Mouse (Mus musculus): ENCODE measurements around the gene Tbrg1. TPM values are rescaled to one million over a fixed set of nuclear protein-coding genes. Genes with fewer than 3 reads are reported as not detected.

Gene Tbrg1
- polyA plus RNA-seq, 1 experiment: 52.0 TPM

GRCm38 (mm10) chr9:37629941-37630340 lies 27.2 kb downstream of the Tbrg1 start:
- no peak for DNase-seq (ENCODE audit: low read depth)
- no peak for TF ChIP-seq CTCF (IDR thresholded peaks at IDR 0.05; ENCODE audit: borderline replicate concordance, extremely low read depth, insufficient read depth, insufficient read length)
- TF ChIP-seq POLR2A (IDR thresholded peaks at IDR 0.05; ENCODE audit: borderline replicate concordance, extremely low read depth, insufficient read depth, insufficient read length, poor library complexity, severe bottlenecking): no peak

GRCm38 (mm10) chr9:37628581-37628980 lies 28.5 kb downstream of the Tbrg1 start:
- no peak for DNase-seq (ENCODE audit: low read depth)
- TF ChIP-seq CTCF (IDR thresholded peaks at IDR 0.05; ENCODE audit: borderline replicate concordance, extremely low read depth, insufficient read depth, insufficient read length) (no peak), POLR2A (IDR thresholded peaks at IDR 0.05; ENCODE audit: borderline replicate concordance, extremely low read depth, insufficient read depth, insufficient read length, poor library complexity, severe bottlenecking) (no peak)

- TF ChIP-seq POLR2A (IDR thresholded peaks at IDR 0.05; ENCODE audit: borderline replicate concordance, extremely low read depth, insufficient read depth, insufficient read length, poor library complexity, severe bottlenecking): no peak
- no peak for TF ChIP-seq CTCF (IDR thresholded peaks at IDR 0.05; ENCODE audit: borderline replicate concordance, extremely low read depth, insufficient read depth, insufficient read length)
- DNase-seq (ENCODE audit: low read depth): no peak
Measured at GRCm38 (mm10) chr9:37627263-37627662, 29.8 kb downstream of the Tbrg1 start.

GRCm38 (mm10) chr9:37626103-37626567 lies 31.0 kb downstream of the Tbrg1 start:
- DNase-seq (ENCODE audit: low read depth): peak; percentile 59

GRCm38 (mm10) chr9:37625641-37626040 lies 31.5 kb downstream of the Tbrg1 start:
- TF ChIP-seq CTCF (IDR thresholded peaks at IDR 0.05; ENCODE audit: borderline replicate concordance, extremely low read depth, insufficient read depth, insufficient read length) (no peak), POLR2A (IDR thresholded peaks at IDR 0.05; ENCODE audit: borderline replicate concordance, extremely low read depth, insufficient read depth, insufficient read length, poor library complexity, severe bottlenecking) (no peak)
- DNase-seq (ENCODE audit: low read depth): peak; percentile 94

More at GRCm38 (mm10) chr9:37626103-37626567, 31.0 kb downstream of the Tbrg1 start:
- TF ChIP-seq POLR2A (IDR thresholded peaks at IDR 0.05; ENCODE audit: borderline replicate concordance, extremely low read depth, insufficient read depth, insufficient read length, poor library complexity, severe bottlenecking) (no peak), CTCF (IDR thresholded peaks at IDR 0.05; ENCODE audit: borderline replicate concordance, extremely low read depth, insufficient read depth, insufficient read length) (no peak)

GRCm38 (mm10) chr9:37625129-37625528 lies 32.0 kb downstream of the Tbrg1 start:
- TF ChIP-seq CTCF (IDR thresholded peaks at IDR 0.05; ENCODE audit: borderline replicate concordance, extremely low read depth, insufficient read depth, insufficient read length): no peak
- TF ChIP-seq POLR2A (IDR thresholded peaks at IDR 0.05; ENCODE audit: borderline replicate concordance, extremely low read depth, insufficient read depth, insufficient read length, poor library complexity, severe bottlenecking): no peak

GRCm38 (mm10) chr9:37624502-37624901 lies 32.6 kb downstream of the Tbrg1 start:
- TF ChIP-seq POLR2A (IDR thresholded peaks at IDR 0.05; ENCODE audit: borderline replicate concordance, extremely low read depth, insufficient read depth, insufficient read length, poor library complexity, severe bottlenecking) (no peak), CTCF (IDR thresholded peaks at IDR 0.05; ENCODE audit: borderline replicate concordance, extremely low read depth, insufficient read depth, insufficient read length) (no peak)
- DNase-seq (ENCODE audit: low read depth): no peak

More at GRCm38 (mm10) chr9:37625129-37625528, 32.0 kb downstream of the Tbrg1 start:
- peak; percentile 88 for DNase-seq (ENCODE audit: low read depth)

GRCm38 (mm10) chr9:37623981-37624380 lies 33.1 kb downstream of the Tbrg1 start:
- peak; percentile 76 for DNase-seq (ENCODE audit: low read depth)
- TF ChIP-seq POLR2A (IDR thresholded peaks at IDR 0.05; ENCODE audit: borderline replicate concordance, extremely low read depth, insufficient read depth, insufficient read length, poor library complexity, severe bottlenecking): no peak
- TF ChIP-seq CTCF (IDR thresholded peaks at IDR 0.05; ENCODE audit: borderline replicate concordance, extremely low read depth, insufficient read depth, insufficient read length): no peak

GRCm38 (mm10) chr9:37621290-37621689 lies 35.8 kb downstream of the Tbrg1 start:
- DNase-seq (ENCODE audit: low read depth): peak; percentile 65
- TF ChIP-seq POLR2A (IDR thresholded peaks at IDR 0.05; ENCODE audit: borderline replicate concordance, extremely low read depth, insufficient read depth, insufficient read length, poor library complexity, severe bottlenecking): no peak
- TF ChIP-seq CTCF (IDR thresholded peaks at IDR 0.05; ENCODE audit: borderline replicate concordance, extremely low read depth, insufficient read depth, insufficient read length): no peak

- no peak for TF ChIP-seq POLR2A (IDR thresholded peaks at IDR 0.05; ENCODE audit: borderline replicate concordance, extremely low read depth, insufficient read depth, insufficient read length, poor library complexity, severe bottlenecking)
- TF ChIP-seq CTCF (IDR thresholded peaks at IDR 0.05; ENCODE audit: borderline replicate concordance, extremely low read depth, insufficient read depth, insufficient read length): peak; percentile 60
- DNase-seq (ENCODE audit: low read depth): peak; percentile 64
Measured at GRCm38 (mm10) chr9:37616770-37617169, 40.3 kb downstream of the Tbrg1 start.

GRCm38 (mm10) chr9:37615220-37615619 lies 41.9 kb downstream of the Tbrg1 start:
- DNase-seq (ENCODE audit: low read depth): no peak
- TF ChIP-seq POLR2A (IDR thresholded peaks at IDR 0.05; ENCODE audit: borderline replicate concordance, extremely low read depth, insufficient read depth, insufficient read length, poor library complexity, severe bottlenecking) (no peak), CTCF (IDR thresholded peaks at IDR 0.05; ENCODE audit: borderline replicate concordance, extremely low read depth, insufficient read depth, insufficient read length) (no peak)

- no peak for DNase-seq (ENCODE audit: low read depth)
- TF ChIP-seq CTCF (IDR thresholded peaks at IDR 0.05; ENCODE audit: borderline replicate concordance, extremely low read depth, insufficient read depth, insufficient read length): no peak
- TF ChIP-seq POLR2A (IDR thresholded peaks at IDR 0.05; ENCODE audit: borderline replicate concordance, extremely low read depth, insufficient read depth, insufficient read length, poor library complexity, severe bottlenecking): no peak
Measured at GRCm38 (mm10) chr9:37614316-37614715, 42.8 kb downstream of the Tbrg1 start.

All from brain, embryonic 14.5 days (tissue).